Mouse (Mus musculus) forebrain, embryonic 11.5 days (tissue): ENCODE results near the gene Klhl3. TPM values are rescaled to one million over a fixed set of nuclear protein-coding genes. Genes with fewer than 3 reads are reported as not detected.

Source experiments
- ATAC-seq: fragments of 200-750 bp; cut with Nextera tagmentation; replicated peaks from 2 replicates; pipeline ENCODE4 v1.8.0; 2017; ENCODE audit warnings: moderate TSS enrichment; ENCODE audit not compliant: low FRiP score
- DNase-seq: peaks from one replicate; pipeline ENCODE4 v3.0.0-alpha.2; 2017; ENCODE audit warnings: low spot score
- H3K27ac ChIP-seq: fragments of 300-500 bp; sonication (generic); 2 replicates; pipeline ENCODE4 v1.5.1; 2014; ENCODE audit warnings: low read depth, low read length
- H3K27me3 ChIP-seq: fragments of 300-500 bp; sonication (generic); 2 replicates; pipeline ENCODE4 v1.6.1; 2014; ENCODE audit warnings: mild to moderate bottlenecking, low read length, mixed read lengths; ENCODE audit not compliant: control insufficient read depth, insufficient read depth
- H3K36me3 ChIP-seq: fragments of 300-500 bp; sonication (generic); 2 replicates; pipeline ENCODE4 v1.6.1; 2014; ENCODE audit warnings: mild to moderate bottlenecking, low read length, moderate library complexity, mixed read lengths; ENCODE audit not compliant: control insufficient read depth, insufficient read depth
- H3K4me1 ChIP-seq: fragments of 300-500 bp; sonication (generic); replicated peaks from 2 replicates; pipeline ENCODE4 v1.6.1; 2014; ENCODE audit warnings: low read length, mixed read lengths; ENCODE audit not compliant: control insufficient read depth, insufficient read depth
- H3K4me2 ChIP-seq: fragments of 300-500 bp; sonication (generic); 2 replicates; pipeline ENCODE4 v1.6.1; 2014; ENCODE audit warnings: low read depth, mild to moderate bottlenecking, low read length, moderate library complexity, mixed read lengths; ENCODE audit not compliant: severe bottlenecking
- H3K4me3 ChIP-seq: fragments of 300-500 bp; sonication (generic); 2 replicates; pipeline ENCODE4 v1.5.1; 2014; ENCODE audit warnings: low read depth, low read length
- H3K9ac ChIP-seq: fragments of 300-500 bp; sonication (generic); 2 replicates; pipeline ENCODE4 v1.6.1; 2014; ENCODE audit warnings: low read length
- H3K9me3 ChIP-seq: fragments of 300-500 bp; sonication (generic); 2 replicates; pipeline ENCODE4 v1.6.1; 2016; ENCODE audit warnings: low read length, mixed read lengths; ENCODE audit not compliant: control insufficient read depth
- WGBS: fragments of 180-500 bp; shearing (Covaris S2); extraction: QIAGEN DNeasy Blood & Tissue Kit; methylation state at CpG from one replicate; pipeline ENCODE4 v1.1.7; 2014; 5-methylcytosine and 5-hydroxymethylcytosine counted together
- polyA plus RNA-seq: library from polyadenylated mRNA; unstranded; fragments of >200 nt; fragmentation: Nextera tagmentation; extraction: Ambion mirVana; gene quantifications from 2 replicates; pipeline ENCODE4 v1.2.1, GENCODE M21; 2014

Gene Klhl3
- polyA plus RNA-seq, 1 experiment from 2014 or later = 3.1 TPM

DNA sequence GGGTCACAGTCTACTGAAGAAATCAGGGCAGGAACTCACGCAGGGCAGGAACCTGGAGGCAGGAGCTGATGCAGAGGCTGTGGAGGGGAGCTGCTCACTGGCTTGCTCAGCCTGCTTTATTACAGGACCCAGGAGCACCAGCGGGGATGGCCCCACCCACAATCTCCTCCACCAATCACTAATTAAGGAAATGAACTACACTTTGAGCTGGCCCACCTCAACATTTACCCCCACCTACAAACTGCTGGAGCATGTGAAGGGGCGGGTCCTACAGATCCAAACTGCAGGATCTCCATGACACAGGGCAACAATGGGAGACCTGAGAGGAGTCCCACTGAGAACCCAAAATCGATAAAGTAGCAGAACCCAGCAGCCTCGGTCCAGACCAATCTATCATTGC is 64.3 kb downstream of the Klhl3 start:
- Histone ChIP-seq H3K36me3 (no peaks in the 10 kb centered on the region), H3K4me2 (no peak overlapping the region), H3K27ac (no peak overlapping the region), H3K9ac (no peak overlapping the region), H3K4me3 (no peak overlapping the region), H3K9me3 (no peaks in the 10 kb centered on the region), H3K4me1 (no peaks in the 10 kb centered on the region), H3K27me3 (no peaks in the 10 kb centered on the region)
- WGBS = 79% methylated on average over 5 of the region's 5 CpGs
- DNase-seq (no peak), ATAC-seq (no peak)

- no peak for DNase-seq
- Histone ChIP-seq H3K9me3 (no peaks in the 10 kb centered on the region), H3K36me3 (no peaks in the 10 kb centered on the region), H3K27ac (no peak overlapping the region), H3K9ac (no peak overlapping the region), H3K4me2 (no peak overlapping the region), H3K4me3 (no peak overlapping the region), H3K4me1 (no peaks in the 10 kb centered on the region), H3K27me3 (no peaks in the 10 kb centered on the region)
- 84% methylated on average over 3 of the region's 3 CpGs for WGBS
- ATAC-seq = no peak
Measured at GRCm38 (mm10) chr13:58048076-58048475, 65.3 kb downstream of the Klhl3 start.

- no peak overlapping the region for H3K4me2 ChIP-seq
- H3K27me3 ChIP-seq = no peaks in the 10 kb centered on the region
- H3K4me3 ChIP-seq = no peak overlapping the region
- no peak for DNase-seq
- no peaks in the 10 kb centered on the region for H3K9me3 ChIP-seq
- H3K9ac ChIP-seq = no peak overlapping the region
- H3K4me1 ChIP-seq = no peaks in the 10 kb centered on the region
- no peak for ATAC-seq
- no peak overlapping the region for H3K27ac ChIP-seq
- no peaks in the 10 kb centered on the region for H3K36me3 ChIP-seq
- 93% methylated on average over 7 of the region's 7 CpGs for WGBS
Measured at GRCm38 (mm10) chr13:58046178-58046577, 67.2 kb downstream of the Klhl3 start.

DNA sequence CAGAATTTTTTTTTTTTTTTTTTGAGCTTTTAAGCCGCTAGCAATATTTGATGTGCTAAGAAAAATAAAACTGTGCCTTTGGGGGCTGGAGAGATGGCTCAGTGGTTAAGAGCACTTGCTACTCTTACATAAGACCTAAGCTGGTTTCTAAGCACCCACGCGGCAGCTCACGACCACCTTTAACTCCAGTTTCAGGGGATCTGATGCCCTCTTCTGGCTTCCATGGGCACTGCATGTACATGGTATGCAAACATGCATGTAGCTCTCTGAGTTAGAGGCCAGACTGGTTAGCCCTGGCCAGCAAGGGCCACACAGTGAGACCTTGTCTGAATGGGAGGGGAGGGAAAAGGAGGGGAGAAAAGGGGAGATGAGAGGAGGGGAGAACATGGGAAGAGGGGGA is 68.1 kb downstream of the Klhl3 start:
- Histone ChIP-seq H3K4me2 (no peak overlapping the region), H3K4me3 (no peak overlapping the region), H3K27me3 (no peaks in the 10 kb centered on the region), H3K36me3 (no peaks in the 10 kb centered on the region), H3K27ac (no peak overlapping the region), H3K4me1 (no peaks in the 10 kb centered on the region), H3K9ac (no peak overlapping the region), H3K9me3 (no peaks in the 10 kb centered on the region)
- WGBS = 47% methylated on average over 4 of the region's 4 CpGs
- ATAC-seq = no peak
- no peak for DNase-seq

DNA sequence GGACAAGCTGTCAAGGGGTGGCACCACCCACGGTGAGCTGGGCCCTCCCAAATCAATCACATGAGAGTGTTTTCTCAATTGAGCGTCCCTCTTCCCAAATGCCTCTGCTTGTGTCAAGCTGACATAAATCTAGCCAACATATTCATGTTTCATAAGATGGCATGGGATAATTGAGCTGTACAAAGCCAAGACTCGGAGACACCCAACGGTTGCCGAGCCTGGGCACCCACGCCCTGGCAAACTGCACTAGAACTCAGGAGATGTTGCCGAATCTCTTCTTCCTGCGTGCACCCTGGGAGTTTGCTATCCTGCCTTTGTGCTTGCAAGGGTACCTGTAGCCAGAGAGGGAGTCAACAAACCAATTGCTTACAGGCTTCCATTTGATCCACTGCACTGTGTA is 70.1 kb downstream of the Klhl3 start:
- Histone ChIP-seq H3K36me3 (no peaks in the 10 kb centered on the region), H3K9me3 (no peaks in the 10 kb centered on the region), H3K4me1 (no peaks in the 10 kb centered on the region), H3K27me3 (no peaks in the 10 kb centered on the region), H3K4me2 (no peak overlapping the region), H3K4me3 (no peak overlapping the region), H3K9ac (no peak overlapping the region), H3K27ac (no peak overlapping the region)
- DNase-seq = no peak
- no peak for ATAC-seq
- 94% methylated on average over 8 of the region's 8 CpGs for WGBS

DNA sequence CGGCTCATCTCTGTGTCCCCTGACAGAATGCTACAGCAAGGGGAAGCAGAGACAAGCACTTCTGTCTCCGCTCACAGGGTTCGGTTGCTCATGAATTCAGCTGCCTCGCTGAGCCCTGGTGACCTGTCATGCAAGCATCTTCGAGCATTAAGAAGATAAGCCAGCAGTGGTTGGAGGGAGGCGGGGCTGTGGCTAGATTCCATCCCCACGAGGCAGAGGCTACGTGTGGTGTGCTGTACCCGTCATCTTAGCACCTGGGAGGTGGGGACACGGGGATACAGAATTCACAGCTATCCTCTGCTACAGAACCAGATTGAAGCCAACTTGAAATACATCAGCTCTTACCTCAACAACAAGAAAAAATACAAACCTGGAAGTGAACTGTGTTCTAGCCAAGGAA is 73.3 kb downstream of the Klhl3 start:
- Histone ChIP-seq H3K4me1 (no peaks in the 10 kb centered on the region), H3K4me2 (no peak overlapping the region), H3K9ac (no peak overlapping the region), H3K27ac (no peak overlapping the region), H3K9me3 (no peaks in the 10 kb centered on the region), H3K4me3 (no peak overlapping the region), H3K36me3 (no peaks in the 10 kb centered on the region), H3K27me3 (no peaks in the 10 kb centered on the region)
- DNase-seq (no peak), ATAC-seq (no peak)
- whole genome bisulfite sequencing = 77% methylated on average over 10 of the region's 10 CpGs

- Histone ChIP-seq H3K27ac (no peak overlapping the region), H3K27me3 (no peaks in the 10 kb centered on the region), H3K9ac (no peak overlapping the region), H3K4me2 (no peak overlapping the region), H3K9me3 (no peaks in the 10 kb centered on the region), H3K4me1 (no peaks in the 10 kb centered on the region), H3K4me3 (no peak overlapping the region), H3K36me3 (no peaks in the 10 kb centered on the region)
- 83% methylated on average over 8 of the region's 8 CpGs for WGBS
- ATAC-seq = no peak
- DNase-seq = no peak
Measured at GRCm38 (mm10) chr13:58037506-58037905, 75.9 kb downstream of the Klhl3 start.

GRCm38 (mm10) chr13:58035470-58036156 is 77.8 kb downstream of the Klhl3 start:
- no peak overlapping the region for H3K9ac ChIP-seq
- H3K36me3 ChIP-seq = no peaks in the 10 kb centered on the region
- DNase-seq (no peak), ATAC-seq (no peak)
- WGBS = 76% methylated on average over 10 of the region's 10 CpGs
- H3K27me3 ChIP-seq = no peaks in the 10 kb centered on the region
- H3K27ac ChIP-seq = no peak overlapping the region
- H3K4me1 ChIP-seq = no peaks in the 10 kb centered on the region
- H3K4me3 ChIP-seq = no peak overlapping the region
- H3K4me2 ChIP-seq = no peak overlapping the region
- H3K9me3 ChIP-seq = no peaks in the 10 kb centered on the region

DNA sequence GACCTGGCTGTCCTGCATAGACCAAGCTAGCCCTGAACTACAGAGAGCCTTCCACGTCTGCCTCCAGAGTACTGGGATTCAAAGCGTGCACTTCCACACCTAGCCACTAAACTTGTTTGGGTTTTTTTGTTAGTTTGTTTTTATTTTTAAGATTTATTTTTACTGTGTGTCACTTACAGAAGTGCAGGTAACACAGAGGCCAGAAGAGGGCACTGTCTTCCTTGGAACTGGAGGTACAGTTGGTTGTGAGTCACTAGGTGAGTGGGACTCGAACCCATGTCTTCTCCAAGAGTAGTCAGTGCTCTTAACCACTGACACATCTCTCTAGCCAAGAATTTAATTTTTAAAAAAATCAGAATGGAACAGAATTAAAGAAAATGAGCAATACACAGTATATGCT is 78.4 kb downstream of the Klhl3 start:
- H3K4me2 ChIP-seq = no peak overlapping the region
- H3K4me3 ChIP-seq = no peak overlapping the region
- no peak overlapping the region for H3K9ac ChIP-seq
- no peak overlapping the region for H3K27ac ChIP-seq
- H3K36me3 ChIP-seq = no peaks in the 10 kb centered on the region
- H3K27me3 ChIP-seq = no peaks in the 10 kb centered on the region
- no peaks in the 10 kb centered on the region for H3K4me1 ChIP-seq
- WGBS = 93% methylated on average over 3 of the region's 3 CpGs
- DNase-seq (no peak), ATAC-seq (no peak)
- H3K9me3 ChIP-seq = no peaks in the 10 kb centered on the region
